Mouse (Mus musculus) midbrain, embryonic 12.5 days (tissue): Measurements from ENCODE around the gene Arhgef1. TPM values are rescaled to one million over a fixed set of nuclear protein-coding genes. Genes with fewer than 3 reads are reported as not detected.

Experiments used
- ATAC-seq: fragments of 200-750 bp; cut with Nextera tagmentation; 2 replicates; pipeline ENCODE4 v1.8.0; 2017; ENCODE audit warnings: low read depth, moderate TSS enrichment, moderate library complexity; ENCODE audit not compliant: low FRiP score
- H3K27ac ChIP-seq: fragments of 300-500 bp; sonication (generic); replicated peaks from 2 replicates; pipeline ENCODE4 v1.5.1; 2016; ENCODE audit warnings: mild to moderate bottlenecking
- H3K27me3 ChIP-seq: fragments of 300-500 bp; sonication (generic); 2 replicates; pipeline ENCODE4 v1.6.1; 2016; ENCODE audit warnings: mild to moderate bottlenecking
- H3K36me3 ChIP-seq: fragments of 300-500 bp; sonication (generic); 2 replicates; pipeline ENCODE4 v1.6.1; 2016
- H3K4me1 ChIP-seq: fragments of 300-500 bp; sonication (generic); 2 replicates; pipeline ENCODE4 v1.6.1; 2016
- H3K4me2 ChIP-seq: fragments of 300-500 bp; sonication (generic); replicated peaks from 2 replicates; pipeline ENCODE4 v1.6.1; 2016; ENCODE audit warnings: mild to moderate bottlenecking, moderate library complexity
- H3K4me3 ChIP-seq: fragments of 300-500 bp; sonication (generic); 2 replicates; pipeline ENCODE4 v1.5.1; 2016; ENCODE audit warnings: mild to moderate bottlenecking
- H3K9ac ChIP-seq: fragments of 300-500 bp; sonication (generic); replicated peaks from 2 replicates; pipeline ENCODE4 v1.6.1; 2016; ENCODE audit warnings: mild to moderate bottlenecking, moderate library complexity
- H3K9me3 ChIP-seq: fragments of 300-500 bp; sonication (generic); 2 replicates; pipeline ENCODE4 v1.6.1; 2016; ENCODE audit warnings: mild to moderate bottlenecking
- WGBS: fragments of 180-500 bp; shearing (Covaris S2); methylation state at CpG from one replicate; pipeline ENCODE4 v1.1.7; 2016; 5-methylcytosine and 5-hydroxymethylcytosine counted together
- polyA plus RNA-seq: library from polyadenylated mRNA; unstranded; fragments of >200 nt; fragmentation: Nextera tagmentation; extraction: Ambion mirVana; gene quantifications from 2 replicates; pipeline ENCODE4 v1.2.1, GENCODE M21; 2016

The Arhgef1 gene
- polyA plus RNA-seq, 1 experiment from 2014 or later: 79.4 TPM

- H3K27ac ChIP-seq: no peak overlapping the region
- H3K4me1 ChIP-seq: peaks cover 50% of the 10 kb centered on the region
- 1% methylated on average over 24 of the region's 24 CpGs for WGBS
- H3K9ac ChIP-seq: peak overlapping the region; percentile 52
- H3K4me2 ChIP-seq: peak overlapping the region; percentile 62
- H3K36me3 ChIP-seq: no peaks in the 10 kb centered on the region
- H3K4me3 ChIP-seq: peak overlapping the region; percentile 43
- no peaks in the 10 kb centered on the region for H3K9me3 ChIP-seq
- peaks cover 84% of the 10 kb centered on the region for H3K27me3 ChIP-seq
- ATAC-seq: no peak
Observed at GRCm38 (mm10) chr7:24953966-24954365, 51.3 kb downstream of the Arhgef1 start.

DNA sequence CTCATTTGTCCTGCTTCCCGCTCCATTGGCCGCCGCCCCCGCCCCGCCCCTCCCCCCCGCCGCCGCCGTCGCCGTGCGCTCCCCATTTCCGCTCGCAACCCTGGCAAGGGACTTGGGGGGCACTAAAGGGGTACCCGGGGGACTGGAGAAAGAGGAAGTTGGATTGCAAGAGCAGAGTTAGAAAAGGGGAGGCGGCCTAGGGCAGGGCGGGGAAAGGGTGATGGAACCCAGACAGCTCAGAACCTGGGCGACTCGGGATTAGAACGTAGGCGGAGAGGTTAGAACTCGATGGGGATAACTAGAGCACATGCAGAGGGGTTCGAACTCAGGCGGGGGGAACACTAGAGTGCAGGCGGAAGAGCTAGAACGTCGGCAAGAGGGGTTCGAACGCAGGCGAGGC, 51.7 kb downstream of the Arhgef1 start:
- peak overlapping the region; percentile 43 for H3K4me3 ChIP-seq
- peak overlapping the region; percentile 52 for H3K9ac ChIP-seq
- peaks cover 47% of the 10 kb centered on the region for H3K4me1 ChIP-seq
- peak overlapping the region; percentile 62 for H3K4me2 ChIP-seq
- ATAC-seq: no peak
- H3K9me3 ChIP-seq: no peaks in the 10 kb centered on the region
- H3K27ac ChIP-seq: no peak overlapping the region
- H3K36me3 ChIP-seq: no peaks in the 10 kb centered on the region
- peaks cover 79% of the 10 kb centered on the region for H3K27me3 ChIP-seq
- 2% methylated on average over 30 of the region's 30 CpGs for WGBS

DNA sequence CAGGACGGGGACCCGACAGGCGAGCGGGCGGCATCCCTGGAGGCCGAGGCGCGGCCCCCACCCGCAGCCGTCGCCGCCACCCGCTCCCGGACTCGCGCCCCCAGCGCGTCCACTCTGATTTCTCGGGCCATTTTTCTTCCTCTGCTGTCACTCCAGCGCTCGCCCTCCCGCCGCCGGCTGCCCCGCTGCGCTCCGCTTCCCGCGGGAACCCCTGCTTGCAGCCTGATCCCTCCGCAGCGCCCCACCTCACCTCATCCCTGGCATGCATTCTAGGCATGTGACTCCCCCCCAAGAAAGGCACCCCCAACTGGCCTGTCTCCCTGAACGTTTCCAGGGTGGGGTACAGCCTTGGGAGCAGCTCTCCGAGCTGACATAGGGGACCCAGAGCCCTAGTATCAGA, 52.5 kb downstream of the Arhgef1 start:
- Histone ChIP-seq H3K4me1 (peaks cover 39% of the 10 kb centered on the region), H3K27me3 (peaks cover 71% of the 10 kb centered on the region), H3K4me3 (peak overlapping the region; percentile 43), H3K9me3 (no peaks in the 10 kb centered on the region), H3K9ac (peak overlapping the region; percentile 47), H3K36me3 (no peaks in the 10 kb centered on the region), H3K4me2 (peak overlapping the region; percentile 62), H3K27ac (no peak overlapping the region)
- no peak for ATAC-seq
- WGBS: 5% methylated on average over 11 of the region's 33 CpGs

- no peak for ATAC-seq
- Histone ChIP-seq H3K9ac (no peak overlapping the region), H3K4me3 (no peak overlapping the region), H3K27me3 (0 out of 2 replicates have a peak, but pooled peaks cover 4% of the 10 kb centered on the region), H3K9me3 (no peaks in the 10 kb centered on the region), H3K36me3 (no peaks in the 10 kb centered on the region), H3K27ac (no peak overlapping the region), H3K4me1 (no peaks in the 10 kb centered on the region), H3K4me2 (no peak overlapping the region)
- WGBS: 85% methylated on average over 2 of the region's 2 CpGs
Observed at GRCm38 (mm10) chr7:24964288-24964687, 61.6 kb downstream of the Arhgef1 start.

- Histone ChIP-seq H3K9me3 (no peaks in the 10 kb centered on the region), H3K36me3 (no peaks in the 10 kb centered on the region), H3K4me2 (no peak overlapping the region), H3K4me1 (no peaks in the 10 kb centered on the region), H3K27me3 (0 out of 2 replicates have a peak, but pooled peaks cover 4% of the 10 kb centered on the region), H3K27ac (no peak overlapping the region), H3K9ac (no peak overlapping the region), H3K4me3 (no peak overlapping the region)
- ATAC-seq: peak; percentile 38; the same call in 1 of the 2 replicates
- 11% methylated on average over 5 of the region's 5 CpGs for WGBS
Observed at GRCm38 (mm10) chr7:24964897-24965535, 62.3 kb downstream of the Arhgef1 start.

DNA sequence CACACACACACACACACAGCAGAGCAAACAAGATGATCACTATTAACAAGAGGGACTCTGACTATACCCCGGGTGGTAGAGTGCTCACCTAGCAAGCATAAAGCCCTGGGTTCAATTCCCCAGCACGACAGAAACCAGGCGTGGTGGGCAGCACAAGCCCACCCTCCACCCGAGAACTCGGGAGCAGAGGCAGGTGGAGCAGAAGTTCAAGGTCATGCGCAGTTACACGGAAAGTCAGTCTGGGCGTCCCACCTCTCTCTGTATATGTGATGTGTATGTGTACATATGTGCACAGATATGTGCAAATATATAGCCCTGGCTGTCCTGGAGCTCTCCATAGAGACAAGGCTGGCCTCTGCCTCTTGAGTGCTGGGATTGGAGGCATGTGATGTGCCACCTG, 65.3 kb downstream of the Arhgef1 start:
- Histone ChIP-seq H3K4me3 (no peak overlapping the region), H3K9me3 (no peaks in the 10 kb centered on the region), H3K27me3 (0 out of 2 replicates have a peak, but pooled peaks cover 4% of the 10 kb centered on the region), H3K27ac (no peak overlapping the region), H3K36me3 (no peaks in the 10 kb centered on the region), H3K4me1 (peaks cover 12% of the 10 kb centered on the region), H3K4me2 (no peak overlapping the region), H3K9ac (no peak overlapping the region)
- ATAC-seq: no peak
- WGBS: 86% methylated on average over 8 of the region's 8 CpGs

- Histone ChIP-seq H3K27me3 (0 out of 2 replicates have a peak, but pooled peaks cover 4% of the 10 kb centered on the region), H3K27ac (no peak overlapping the region), H3K4me1 (peaks cover 12% of the 10 kb centered on the region), H3K9me3 (no peaks in the 10 kb centered on the region), H3K4me3 (no peak overlapping the region), H3K4me2 (no peak overlapping the region), H3K36me3 (no peaks in the 10 kb centered on the region), H3K9ac (no peak overlapping the region)
- no peak for ATAC-seq
- 65% methylated on average over 6 of the region's 6 CpGs for WGBS
Observed at GRCm38 (mm10) chr7:24968463-24968862, 65.8 kb downstream of the Arhgef1 start.

GRCm38 (mm10) chr7:24969805-24970204, 67.1 kb downstream of the Arhgef1 start:
- WGBS: 75% methylated on average over 12 of the region's 12 CpGs
- Histone ChIP-seq H3K36me3 (no peaks in the 10 kb centered on the region), H3K4me1 (peaks cover 12% of the 10 kb centered on the region), H3K27me3 (0 out of 2 replicates have a peak, but pooled peaks cover under 1% of the 10 kb centered on the region), H3K4me2 (no peak overlapping the region), H3K9me3 (no peaks in the 10 kb centered on the region), H3K9ac (no peak overlapping the region), H3K4me3 (no peak overlapping the region), H3K27ac (no peak overlapping the region)
- no peak for ATAC-seq

GRCm38 (mm10) chr7:24970341-24970740, 67.6 kb downstream of the Arhgef1 start:
- 95% methylated on average over 3 of the region's 3 CpGs for WGBS

DNA sequence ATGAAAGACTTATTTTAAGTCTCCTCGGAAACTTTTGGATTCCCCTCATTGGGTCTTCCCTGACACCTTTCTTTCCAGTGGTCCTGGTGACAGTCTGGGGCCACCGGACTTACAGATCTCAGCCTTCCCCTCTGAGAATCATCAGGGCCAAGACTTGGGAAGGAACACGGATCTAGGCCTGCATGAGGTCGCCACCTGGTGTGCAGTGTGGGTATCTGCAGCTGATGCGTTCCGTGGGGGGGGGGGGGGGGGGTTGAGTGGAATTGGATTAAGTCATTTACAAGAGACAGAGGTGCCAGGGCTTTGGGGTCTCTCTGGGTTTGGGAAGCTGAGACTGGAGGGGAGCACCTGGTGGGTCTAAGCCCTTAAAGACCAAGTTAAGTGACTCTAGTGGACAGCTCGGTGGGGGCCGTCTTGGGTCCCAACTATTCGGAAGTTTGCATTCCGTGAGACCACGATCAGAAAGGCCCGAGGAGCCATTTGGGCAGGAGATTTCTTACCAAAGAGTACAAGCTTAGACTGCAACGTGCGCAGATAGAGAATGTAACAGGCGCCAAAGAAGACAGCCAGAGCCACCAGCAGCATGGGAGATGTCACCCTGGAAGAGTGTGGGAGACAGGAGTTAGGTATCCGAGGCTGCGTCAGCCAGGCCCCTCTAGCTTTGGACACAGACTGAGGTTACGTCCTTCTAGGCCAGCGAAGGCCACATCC, 68.7 kb downstream of the Arhgef1 start:
- 8% methylated on average over 19 of the region's 19 CpGs for WGBS
- peak overlapping the region; percentile 72 for H3K9ac ChIP-seq
- no peaks in the 10 kb centered on the region for H3K27me3 ChIP-seq
- H3K27ac ChIP-seq: 0 out of 2 replicates have a peak overlapping the region, but pooled peaks have one; percentile 60
- H3K9me3 ChIP-seq: no peaks in the 10 kb centered on the region
- peak overlapping the region; percentile 83 for H3K4me2 ChIP-seq
- peaks cover 12% of the 10 kb centered on the region for H3K4me1 ChIP-seq
- H3K36me3 ChIP-seq: no peaks in the 10 kb centered on the region
- peak; percentile 23; the same call in 1 of the 2 replicates for ATAC-seq
- H3K4me3 ChIP-seq: peak overlapping the region; percentile 70

More at GRCm38 (mm10) chr7:24970341-24970740, 67.6 kb downstream of the Arhgef1 start:
- no peaks in the 10 kb centered on the region for H3K9me3 ChIP-seq
- no peak for ATAC-seq
- no peak overlapping the region for H3K27ac ChIP-seq
- no peak overlapping the region for H3K4me2 ChIP-seq
- peaks cover 12% of the 10 kb centered on the region for H3K4me1 ChIP-seq
- H3K36me3 ChIP-seq: no peaks in the 10 kb centered on the region
- H3K4me3 ChIP-seq: no peak overlapping the region
- no peaks in the 10 kb centered on the region for H3K27me3 ChIP-seq
- no peak overlapping the region for H3K9ac ChIP-seq

DNA sequence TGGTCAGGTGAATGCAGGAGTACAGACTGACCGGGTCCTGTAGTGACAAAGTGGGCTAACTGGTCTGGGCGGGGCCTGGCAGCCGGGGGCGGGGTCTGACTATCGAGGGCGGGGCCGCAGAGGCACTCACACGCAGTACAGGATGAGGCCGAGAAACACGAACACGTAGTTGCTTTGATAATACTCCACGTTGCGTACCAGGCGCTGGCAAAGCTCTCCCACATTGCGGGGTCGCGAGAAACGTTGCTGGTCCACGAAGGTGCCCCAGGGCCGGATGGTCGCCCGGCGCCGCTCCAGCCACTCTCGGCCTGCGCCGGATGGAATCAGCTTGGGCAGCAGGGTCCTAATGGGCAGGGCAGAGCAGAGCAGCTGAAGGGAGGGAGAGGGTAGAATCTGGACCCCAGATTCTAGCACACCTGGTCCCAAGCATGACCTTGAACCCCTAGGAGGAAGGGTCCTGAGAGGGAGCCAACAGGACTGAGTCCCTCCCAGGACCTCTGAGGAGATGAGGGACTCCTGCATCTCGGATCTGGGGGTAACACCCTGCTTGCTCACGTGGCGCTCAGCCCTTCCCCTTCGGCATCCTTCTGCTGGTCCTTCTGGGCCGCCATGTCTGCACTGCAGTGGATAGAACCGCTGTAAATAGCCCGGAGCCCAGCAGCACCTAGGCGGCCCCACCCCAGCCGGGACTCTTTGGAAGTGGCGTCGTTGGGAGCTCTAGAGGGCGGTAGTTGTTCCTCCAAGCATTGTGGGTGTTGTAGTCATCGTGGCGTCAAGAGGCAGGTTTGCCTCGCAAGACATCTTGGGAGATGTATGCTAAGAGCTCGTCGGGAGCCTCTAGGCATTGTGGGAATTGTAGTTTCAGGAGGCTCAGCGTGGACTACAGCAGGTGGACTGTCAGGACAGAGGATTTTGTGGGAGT, 69.5 kb downstream of the Arhgef1 start, which contains the start of gene Rabac1:
Gene Rabac1 (minus strand): TSS at position 783 of the 922 bp plus-strand sequence.
- Histone ChIP-seq H3K27ac (peak within 1 kb of the TSS; percentile 60), H3K27me3 (no peaks in the 10 kb centered on the region), H3K4me1 (peaks cover 12% of the 10 kb centered on the region), H3K4me3 (peak within 1 kb of the TSS; percentile 70), H3K9ac (peak within 1 kb of the TSS; percentile 72), H3K4me2 (peak within 1 kb of the TSS; percentile 83), H3K9me3 (no peaks in the 10 kb centered on the region), H3K36me3 (peaks cover under 1% of the 10 kb centered on the region; the same call in 1 of the 2 replicates)
- under 1% methylated on average over 45 of the region's 45 CpGs for WGBS
- peak; percentile 89 for ATAC-seq
